Mouse (Mus musculus) heart, adult 2 months (tissue): ENCODE results near the gene Lgi4. TPM values are rescaled to one million over a fixed set of nuclear protein-coding genes. Genes with fewer than 3 reads are reported as not detected.

Experiments
- DNase-seq, 2 experiments: peaks; one replicate each; pipeline ENCODE4 v3.0.0; 2021
- H3K27ac ChIP-seq: fragments of 200-600 bp; 2 replicates; pipeline ENCODE4 v1.8.1; 2022
- H3K27me3 ChIP-seq: fragments of 200-500 bp; 2 replicates; pipeline ENCODE4 v1.6.1; 2012; ENCODE audit warnings: mild to moderate bottlenecking, low read length, inconsistent platforms, mixed read lengths; ENCODE audit not compliant: control insufficient read depth, insufficient read depth
- H3K36me3 ChIP-seq: fragments of 200-500 bp; 2 replicates; pipeline ENCODE4 v1.6.1; 2012; ENCODE audit warnings: low read length, inconsistent platforms; ENCODE audit not compliant: control insufficient read depth, insufficient read depth
- H3K4me1 ChIP-seq: fragments of 200-500 bp; 2 replicates; pipeline ENCODE4 v1.6.1; 2011; ENCODE audit warnings: low read length; ENCODE audit not compliant: control insufficient read depth, insufficient read depth
- H3K4me3 ChIP-seq: fragments of 200-600 bp; 2 replicates; pipeline ENCODE4 v1.8.1; 2022
- H3K79me2 ChIP-seq: fragments of 200-500 bp; replicated peaks from 2 replicates; pipeline ENCODE4 v1.6.1; 2012; ENCODE audit warnings: mild to moderate bottlenecking, inconsistent platforms, low read length, moderate library complexity, mixed read lengths; ENCODE audit not compliant: control insufficient read depth, insufficient read depth
- H3K9ac ChIP-seq: fragments of 200-500 bp; 2 replicates; pipeline ENCODE4 v1.6.1; 2012; ENCODE audit warnings: low read depth, mild to moderate bottlenecking, control low read depth, inconsistent platforms, low read length, mixed read lengths
- CTCF ChIP-seq: fragments of 200-600 bp; IDR thresholded peaks from 2 replicates; pipeline ENCODE4 v1.8.1; 2022; ENCODE audit warnings: antibody characterized with exemption, mild to moderate bottlenecking, moderate library complexity
- EP300 ChIP-seq: fragments of 200-500 bp; IDR thresholded peaks from 2 replicates; pipeline ENCODE4 v1.6.1; 2011; ENCODE audit warnings: low read depth, low read length, control low read depth; ENCODE audit not compliant: insufficient read depth
- POLR2A ChIP-seq: fragments of 200-500 bp; IDR thresholded peaks from 2 replicates; pipeline ENCODE4 v1.6.1; 2011; ENCODE audit warnings: mild to moderate bottlenecking, low read depth, low read length, control low read depth; ENCODE audit not compliant: insufficient read depth
- WGBS: fragments of 180-500 bp; shearing (Covaris S2); methylation state at CpG from one replicate; pipeline ENCODE4 v1.1.7; 2018; 5-methylcytosine and 5-hydroxymethylcytosine counted together
- intact Hi-C: fragments of 180-260 bp; cut with DNase I; formaldehyde crosslinking; loops from one replicate; pipeline ENCODE4 v1.15.1; 2025
- polyA plus RNA-seq: library from polyadenylated mRNA; depleted of rRNA; stranded (reverse); fragments of >200 nt; gene quantifications from 2 replicates; pipeline ENCODE4 v1.2.3, GENCODE M21; 2012
- total RNA-seq, 2 experiments: library from RNA; stranded (reverse); gene quantifications; 2 replicates each; pipeline ENCODE4 v1.2.3; 2021

The Lgi4 gene
- total and polyA plus RNA-seq, 3 experiments, result 3.8 to 5.4 (median 3.9) TPM

- H3K27me3 ChIP-seq, result no peaks in the 10 kb centered on the region
- no peak for DNase-seq
- TF ChIP-seq POLR2A (no peak), EP300 (no peak), CTCF (no peak)
- H3K27ac ChIP-seq, result peak overlapping the region; percentile 80
- H3K9ac ChIP-seq, result no peak overlapping the region
- no peaks in the 10 kb centered on the region for H3K36me3 ChIP-seq
- intact Hi-C loops, result loop anchor here (5.0 kb wide), 1 partner anchor 116 kb away; no protein-coding TSS in a partner anchor
- no peaks in the 10 kb centered on the region for H3K79me2 ChIP-seq
- H3K4me1 ChIP-seq, result peaks cover 7% of the 10 kb centered on the region
- 85% methylated on average over 7 of the region's 7 CpGs for WGBS
- H3K4me3 ChIP-seq, result no peak overlapping the region
Measured at GRCm38 (mm10) chr7:31056448-31056847, 2.7 kb upstream of the Lgi4 start.

DNA sequence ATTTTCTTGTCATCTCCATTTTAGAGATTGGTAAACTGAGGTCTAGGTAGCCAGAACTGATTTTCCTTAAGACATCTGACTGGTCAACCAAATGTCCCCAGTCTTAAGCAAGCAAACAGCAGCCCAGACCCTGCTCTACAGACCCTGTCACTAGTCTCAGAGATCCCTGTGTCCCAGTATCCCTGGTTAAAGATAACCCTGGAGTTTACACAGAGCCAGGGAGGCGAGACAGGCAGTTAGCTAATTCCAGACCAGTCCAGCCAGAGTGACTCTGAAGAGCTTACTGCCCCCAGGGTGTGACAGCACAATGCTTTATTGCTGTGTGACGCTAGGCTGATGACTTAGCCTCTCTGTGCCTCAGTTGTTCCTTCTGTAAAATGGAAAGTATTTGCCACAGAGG, 2.1 kb upstream of the Lgi4 start, which contains the start of gene Fxyd1:
Gene Fxyd1 (minus strand): TSS at position 129 of the 400 bp plus-strand sequence.
- H3K9ac ChIP-seq, result no peak within 1 kb of the TSS
- 83% methylated on average over 2 of the region's 2 CpGs for WGBS
- no peak for TF ChIP-seq EP300
- no peak for TF ChIP-seq CTCF
- TF ChIP-seq POLR2A, result no peak

GRCm38 (mm10) chr7:31057730-31058129, 1.4 kb upstream of the Lgi4 start:
- no peak overlapping the region for H3K9ac ChIP-seq
- DNase-seq, result no peak
- 77% methylated on average over 5 of the region's 5 CpGs for WGBS
- peaks cover 4% of the 10 kb centered on the region for H3K4me1 ChIP-seq
- H3K27me3 ChIP-seq, result no peaks in the 10 kb centered on the region
- H3K36me3 ChIP-seq, result no peaks in the 10 kb centered on the region
- TF ChIP-seq EP300 (no peak), POLR2A (no peak), CTCF (no peak)
- intact Hi-C loops, result loop anchor here (2.0 to 5.0 kb wide), 2 partner anchors 23 to 115 kb away; no protein-coding TSS in a partner anchor
- H3K4me3 ChIP-seq, result no peak overlapping the region
- H3K27ac ChIP-seq, result no peak overlapping the region
- H3K79me2 ChIP-seq, result no peaks in the 10 kb centered on the region

More for the DNA sequence above, 2.1 kb upstream of the Lgi4 start, which contains the start of gene Fxyd1:
- Histone ChIP-seq H3K27me3 (no peaks in the 10 kb centered on the region), H3K4me3 (no peak within 1 kb of the TSS), H3K79me2 (no peaks in the 10 kb centered on the region), H3K4me1 (peaks cover 7% of the 10 kb centered on the region), H3K27ac (peak within 1 kb of the TSS; percentile 80), H3K36me3 (no peaks in the 10 kb centered on the region)
- intact Hi-C loops, result loop anchor here (5.0 kb wide), 1 partner anchor 115 kb away; no protein-coding TSS in a partner anchor
- DNase-seq, result no peak

DNA sequence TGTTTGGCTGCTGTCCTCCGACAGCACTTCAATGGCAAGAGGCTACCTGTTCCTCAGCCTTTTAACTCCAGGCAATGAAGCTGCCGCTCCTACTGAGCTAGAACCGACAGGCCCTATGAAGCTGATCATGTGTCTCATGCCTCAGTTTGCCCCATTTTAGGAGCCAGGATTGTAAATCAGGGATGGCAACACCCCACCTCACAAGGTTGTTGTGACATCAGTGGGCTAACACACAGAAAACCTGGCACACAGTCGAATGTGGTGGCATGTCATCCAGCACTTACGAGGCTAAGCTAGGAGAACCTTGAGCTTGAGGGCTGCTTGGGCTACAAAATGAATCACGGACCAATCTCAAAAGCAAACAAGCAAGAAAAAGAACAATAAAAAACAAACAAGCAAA, 931 bp upstream of the Lgi4 start:
- Histone ChIP-seq H3K4me1 (peaks cover 4% of the 10 kb centered on the region), H3K27ac (no peak overlapping the region), H3K9ac (no peak overlapping the region), H3K4me3 (no peak overlapping the region), H3K79me2 (no peaks in the 10 kb centered on the region), H3K36me3 (no peaks in the 10 kb centered on the region), H3K27me3 (no peaks in the 10 kb centered on the region)
- no peak for DNase-seq
- intact Hi-C loops, result loop anchor here (2.0 to 5.0 kb wide), 2 partner anchors 23 to 114 kb away; no protein-coding TSS in a partner anchor
- TF ChIP-seq POLR2A (no peak), CTCF (no peak), EP300 (no peak)
- 91% methylated on average over 6 of the region's 6 CpGs for WGBS

GRCm38 (mm10) chr7:31059919-31060620, 928 bp downstream of the Lgi4 start:
- TF ChIP-seq CTCF (no peak), POLR2A (no peak), EP300 (no peak)
- no peaks in the 10 kb centered on the region for H3K79me2 ChIP-seq
- no peaks in the 10 kb centered on the region for H3K27me3 ChIP-seq
- no peak for DNase-seq
- WGBS, result 72% methylated on average over 11 of the region's 11 CpGs
- H3K27ac ChIP-seq, result peak overlapping the region; percentile 41
- H3K36me3 ChIP-seq, result no peaks in the 10 kb centered on the region
- intact Hi-C loops, result loop anchor here (1.0 to 5.0 kb wide), 3 partner anchors 21 to 112 kb away; no protein-coding TSS in a partner anchor
- H3K4me1 ChIP-seq, result peaks cover 4% of the 10 kb centered on the region; the same call in 1 of the 2 replicates
- H3K9ac ChIP-seq, result 0 out of 2 replicates have a peak overlapping the region, but pooled peaks have one; percentile 13
- no peak overlapping the region for H3K4me3 ChIP-seq

DNA sequence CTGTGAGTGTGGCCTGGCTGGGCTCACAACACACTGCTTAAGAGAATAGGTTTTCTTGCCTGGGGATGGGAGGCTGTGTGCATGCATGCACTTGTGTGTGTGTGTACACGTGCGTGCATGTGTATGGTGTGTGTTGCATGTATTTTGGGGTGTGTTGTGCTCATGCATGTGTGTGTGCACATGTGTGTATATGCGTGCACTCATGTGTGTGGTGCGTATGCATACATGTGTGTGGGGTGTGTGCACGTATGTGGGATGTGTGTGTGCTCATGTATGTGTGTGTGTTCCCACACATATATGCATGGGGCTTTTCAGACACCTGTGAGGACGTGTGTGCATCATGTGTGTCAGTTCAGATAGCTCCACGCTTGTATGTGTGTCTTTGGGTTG, 1.5 kb downstream of the Lgi4 start:
- intact Hi-C loops, result no loop called here
- no peak overlapping the region for H3K4me3 ChIP-seq

More for the DNA sequence above, 1.5 kb downstream of the Lgi4 start:
- Histone ChIP-seq H3K27me3 (no peaks in the 10 kb centered on the region), H3K36me3 (no peaks in the 10 kb centered on the region), H3K9ac (no peak overlapping the region), H3K79me2 (no peaks in the 10 kb centered on the region), H3K27ac (no peak overlapping the region), H3K4me1 (peaks cover 4% of the 10 kb centered on the region; the same call in 1 of the 2 replicates)
- no peak for DNase-seq
- WGBS, result 92% methylated on average over 7 of the region's 7 CpGs
- TF ChIP-seq CTCF (no peak), EP300 (no peak), POLR2A (no peak)
